Mouse (Mus musculus): ENCODE data around the gene Snd1.

Snd1 gene

GRCm38 (mm10) chr6:28656511-28656910 is 181.6 kb downstream of the Snd1 start:
- no peak for DNase-seq

- DNase-seq: no peak
Measured at GRCm38 (mm10) chr6:28663004-28663403, 188.1 kb downstream of the Snd1 start.

- no peak for DNase-seq
Measured at GRCm38 (mm10) chr6:28663670-28664069, 188.7 kb downstream of the Snd1 start.

GRCm38 (mm10) chr6:28664716-28665115 is 189.8 kb downstream of the Snd1 start:
- no peak for DNase-seq

- no peak for DNase-seq
Measured at GRCm38 (mm10) chr6:28667586-28667985, 192.6 kb downstream of the Snd1 start.

GRCm38 (mm10) chr6:28669251-28669650 is 194.3 kb downstream of the Snd1 start:
- DNase-seq: no peak

- DNase-seq: no peak
Measured at GRCm38 (mm10) chr6:28672388-28672787, 197.4 kb downstream of the Snd1 start.

GRCm38 (mm10) chr6:28674686-28675085 is 199.7 kb downstream of the Snd1 start:
- DNase-seq: no peak

GRCm38 (mm10) chr6:28678896-28679295 is 204.0 kb downstream of the Snd1 start:
- no peak for DNase-seq

GRCm38 (mm10) chr6:28680537-28680936 is 205.6 kb downstream of the Snd1 start:
- no peak for DNase-seq

GRCm38 (mm10) chr6:28681521-28682457 is 206.8 kb downstream of the Snd1 start:
- no peak for DNase-seq

- no peak for DNase-seq
Measured at GRCm38 (mm10) chr6:28685052-28685451, 210.1 kb downstream of the Snd1 start.

GRCm38 (mm10) chr6:28685745-28686144 is 210.8 kb downstream of the Snd1 start:
- DNase-seq: no peak

GRCm38 (mm10) chr6:28687776-28688175 is 212.8 kb downstream of the Snd1 start:
- no peak for DNase-seq

GRCm38 (mm10) chr6:28692659-28693058 is 217.7 kb downstream of the Snd1 start:
- DNase-seq: no peak

- DNase-seq: no peak
Measured at GRCm38 (mm10) chr6:28697214-28697613, 222.3 kb downstream of the Snd1 start.

- no peak for DNase-seq
Measured at GRCm38 (mm10) chr6:28704612-28705011, 229.7 kb downstream of the Snd1 start.

- DNase-seq: no peak
Measured at GRCm38 (mm10) chr6:28705384-28706107, 230.6 kb downstream of the Snd1 start.

- DNase-seq: no peak
Measured at GRCm38 (mm10) chr6:28706108-28706975, 231.4 kb downstream of the Snd1 start.

- no peak for DNase-seq
Measured at GRCm38 (mm10) chr6:28706976-28707592, 232.1 kb downstream of the Snd1 start.

GRCm38 (mm10) chr6:28710035-28710434 is 235.1 kb downstream of the Snd1 start:
- no peak for DNase-seq

GRCm38 (mm10) chr6:28717203-28717844 is 242.4 kb downstream of the Snd1 start:
- DNase-seq: no peak

Measured in kidney, adult 18-20 months (tissue).